Mouse (Mus musculus): ENCODE data around the gene Oog2.
"Not testable (repeated sequence)": the region's sequence is repeated elsewhere in the genome, so short reads cannot be mapped to it uniquely, and the experiment has no call there.

Oog2 gene

DNA sequence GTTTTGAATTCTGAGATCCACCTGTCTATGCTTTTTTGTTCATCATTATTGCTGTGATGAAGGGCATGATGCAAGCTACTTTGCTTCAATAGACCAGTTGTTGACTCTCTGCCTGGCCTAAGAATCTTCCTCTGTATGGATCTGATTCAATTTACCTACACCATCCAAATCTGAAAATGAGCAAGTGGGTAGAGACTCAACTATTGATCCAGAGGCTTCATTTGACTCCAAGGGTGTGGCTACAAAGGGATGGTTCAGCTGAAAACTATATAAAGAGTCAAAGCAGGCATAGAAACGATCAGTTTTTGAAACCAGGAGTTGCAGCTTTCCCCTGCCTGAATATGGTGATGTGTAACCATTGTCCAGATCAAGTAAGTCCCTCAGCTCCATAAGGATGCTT lies at the start of gene Oog2:
Gene Oog2, plus strand, starts transcription at position 301 of the 400 bp plus-strand sequence.
- DNase-seq (ENCODE audit: low read depth in 2 of 2, low spot score in 2 of 2), result no peak

DNA sequence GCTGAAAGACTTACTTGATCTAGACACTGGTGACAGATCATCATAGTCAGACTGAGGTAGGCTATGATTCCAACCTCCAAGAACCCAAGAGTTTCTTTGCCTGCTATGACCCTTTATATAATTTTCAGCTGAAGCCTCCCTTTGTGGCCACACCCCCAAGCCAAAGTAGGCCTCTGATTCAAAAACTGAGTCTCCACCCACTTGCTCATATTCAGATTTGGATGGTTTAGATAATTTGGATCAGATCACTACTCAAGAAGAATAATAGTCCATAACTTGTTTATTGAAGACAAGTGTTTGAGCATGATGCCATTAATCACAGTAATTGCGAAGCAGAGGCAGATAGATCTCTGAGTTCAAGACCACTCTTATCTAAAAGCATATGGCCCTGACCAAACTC lies 28.0 kb upstream of the Oog2 start, which contains the start of gene Oog3:
Gene Oog3, minus strand, starts transcription at position 101 of the 400 bp plus-strand sequence.
- DNase-seq (ENCODE audit: low read depth in 2 of 2, low spot score in 2 of 2), result no peak

DNA sequence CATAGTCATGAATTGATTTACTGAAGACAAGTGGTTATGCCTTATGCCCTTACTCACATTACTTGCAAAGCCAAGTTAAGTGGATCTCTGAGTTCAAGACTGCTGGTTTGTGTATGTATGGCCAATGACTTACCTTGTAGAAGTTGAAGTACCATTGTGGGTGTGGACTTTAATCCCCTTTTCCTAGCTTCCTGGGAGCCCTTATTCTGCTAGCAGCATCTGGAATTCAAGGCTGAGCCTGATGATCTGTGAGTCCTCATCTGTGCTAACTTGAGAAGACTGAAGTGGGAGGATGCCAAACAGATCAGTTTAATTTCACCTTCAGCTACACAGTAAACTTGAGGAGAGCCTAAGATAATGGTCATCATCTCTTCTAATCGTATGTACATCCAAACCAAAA lies 22.7 kb downstream of the Oog2 start, which contains the start of gene C87977:
Gene C87977, minus strand, starts transcription at position 101 of the 400 bp plus-strand sequence.
- DNase-seq (ENCODE audit: low read depth in 2 of 2, low spot score in 2 of 2), result not testable (repeated sequence)

All from CD8-positive naive resting alpha-beta T cell, adult 2 months (primary cell).